Mouse (Mus musculus): ENCODE measurements around the gene Apol7e. TPM values are rescaled to one million over a fixed set of nuclear protein-coding genes. Genes with fewer than 3 reads are reported as not detected.

Apol7e gene
- polyA plus RNA-seq, 1 experiment from 2014 or later, result not detected

- Histone ChIP-seq H3K36me3 (peaks cover 95% of the 10 kb centered on the region), H3K4me1 (no peaks in the 10 kb centered on the region), H3K27me3 (ENCODE audit: low read depth, poor library complexity, severe bottlenecking) (no peaks in the 10 kb centered on the region), H3K9me3 (replicated peaks) (no peaks in the 10 kb centered on the region), H3K27ac (replicated peaks) (no peak overlapping the region), H3K4me3 (no peak overlapping the region)
- 92% methylated on average over 13 of the region's 13 CpGs for WGBS
- no peak for DNase-seq (ENCODE audit: low spot score)
Measured at GRCm38 (mm10) chr15:77764391-77765006, 65.8 kb downstream of the Apol7e start.

- Histone ChIP-seq H3K27me3 (ENCODE audit: low read depth, poor library complexity, severe bottlenecking) (no peaks in the 10 kb centered on the region), H3K4me3 (no peak overlapping the region), H3K27ac (replicated peaks) (no peak overlapping the region), H3K4me1 (no peaks in the 10 kb centered on the region), H3K9me3 (replicated peaks) (no peaks in the 10 kb centered on the region), H3K36me3 (peaks cover 99% of the 10 kb centered on the region)
- 92% methylated on average over 16 of the region's 16 CpGs for WGBS
- no peak for DNase-seq (ENCODE audit: low spot score)
Measured at GRCm38 (mm10) chr15:77765484-77766093, 66.9 kb downstream of the Apol7e start.

- peaks cover 100% of the 10 kb centered on the region for H3K36me3 ChIP-seq
- no peak for DNase-seq (ENCODE audit: low spot score)
Measured at GRCm38 (mm10) chr15:77766981-77767380, 68.3 kb downstream of the Apol7e start.

More at GRCm38 (mm10) chr15:77766981-77767380, 68.3 kb downstream of the Apol7e start:
- Histone ChIP-seq H3K4me3 (no peak overlapping the region), H3K9me3 (replicated peaks) (no peaks in the 10 kb centered on the region), H3K27me3 (ENCODE audit: low read depth, poor library complexity, severe bottlenecking) (no peaks in the 10 kb centered on the region), H3K27ac (replicated peaks) (no peak overlapping the region), H3K4me1 (no peaks in the 10 kb centered on the region)
- WGBS, result 90% methylated on average over 11 of the region's 11 CpGs

Other genes starting within 250 kb of the Apol7e start
- gene Apol10a, start 221.8 kb upstream of the Apol7e start, polyA plus RNA-seq (2016; fragmentation: Nextera tagmentation; extraction: Ambion mirVana), result not detected in 2 replicates
- not detected in 2 replicates for gene Apol11a, start 190.6 kb upstream of the Apol7e start, polyA plus RNA-seq (2016; fragmentation: Nextera tagmentation; extraction: Ambion mirVana)
- gene Apol7c, start 165.5 kb upstream of the Apol7e start, polyA plus RNA-seq (2016; fragmentation: Nextera tagmentation; extraction: Ambion mirVana), result not detected in 2 replicates
- not detected in 2 replicates for gene 1700025B11Rik, start 137.0 kb upstream of the Apol7e start, polyA plus RNA-seq (2016; fragmentation: Nextera tagmentation; extraction: Ambion mirVana)
- 0.07 TPM in 1 of 2 replicates, not detected in the other for gene Apol10b, start 102.7 kb upstream of the Apol7e start, polyA plus RNA-seq (2016; fragmentation: Nextera tagmentation; extraction: Ambion mirVana)
- not detected in 2 replicates for gene Gm36245, start 99.6 kb upstream of the Apol7e start, polyA plus RNA-seq (2016; fragmentation: Nextera tagmentation; extraction: Ambion mirVana)
- not detected in 2 replicates for gene Apol11b, start 55.6 kb upstream of the Apol7e start, polyA plus RNA-seq (2016; fragmentation: Nextera tagmentation; extraction: Ambion mirVana)
- not detected in 2 replicates for gene Apol9b, start 30.2 kb downstream of the Apol7e start, polyA plus RNA-seq (2016; fragmentation: Nextera tagmentation; extraction: Ambion mirVana)
- gene Apol8, start 58.1 kb downstream of the Apol7e start, polyA plus RNA-seq (2016; fragmentation: Nextera tagmentation; extraction: Ambion mirVana), result 0.07 and 0.12 TPM in 2 replicates
- gene Myh9, start 143.3 kb downstream of the Apol7e start, polyA plus RNA-seq (2016; fragmentation: Nextera tagmentation; extraction: Ambion mirVana), result 29.0 and 29.4 TPM in 2 replicates
- gene Txn2, start 230.1 kb downstream of the Apol7e start, polyA plus RNA-seq (2016; fragmentation: Nextera tagmentation; extraction: Ambion mirVana), result 285 and 291 TPM in 2 replicates

Data from midbrain, embryonic 10.5 days (tissue).